18 mouse cellular contexts compared by ENCODE assay signal in genomic region chr10:98956124-98956523, GRCm38 (mm10). TPM values are rescaled to one million over a fixed set of nuclear protein-coding genes. Genes with fewer than 3 reads are reported as not detected.
DNase-seq lines count a peak whose midpoint lies in the region; ATAC-seq lines count a peak whose summit lies in the region.
"Had no signal": no experiment of that assay in that cellular context is flagged by ENCODE, and none has a peak within 500 bp of the region (broad histone marks: within the 10 kb centered on the region; RNA-seq: fewer than 3 reads in every experiment).

No protein-coding gene starts in this region.

- 93% methylated on average over 3 of the region's 3 CpGs for WGBS in hindbrain, embryonic 13.5 days
- 91% methylated on average over 3 of the region's 3 CpGs for WGBS in hindbrain, embryonic 10.5 days
- 81% methylated on average over 3 of the region's 3 CpGs for WGBS in neural tube, embryonic 13.5 days
- 84% methylated on average over 3 of the region's 3 CpGs for WGBS in neural tube, embryonic 15.5 days
- WGBS in limb, embryonic 11.5 days: 97% methylated on average over 3 of the region's 3 CpGs

- 0 out of 2 replicates have a peak, but pooled peaks have one; percentile 28 for ATAC-seq in hindbrain, embryonic 13.5 days (ENCODE audit: low FRiP score)
- ATAC-seq in neural tube, embryonic 13.5 days (ENCODE audit: low read depth): peak; percentile 28; the same call in 1 of the 2 replicates
- no peak for ATAC-seq in neural tube, embryonic 15.5 days (ENCODE audit: low FRiP score)
- ATAC-seq in limb, embryonic 11.5 days (ENCODE audit: insufficient number of reproducible peaks, low FRiP score, low TSS enrichment, low read depth): peak; percentile 51; the same call in 1 of the 2 replicates
- ATAC-seq: hindbrain, embryonic 16.5 days; inflammation-experienced regulatory T-cells, adult 6 months had no signal

- H3K36me3 ChIP-seq in hindbrain, embryonic 13.5 days: no peaks in the 10 kb centered on the region
- H3K36me3 ChIP-seq in hindbrain, embryonic 10.5 days: no peaks in the 10 kb centered on the region
- H3K36me3 ChIP-seq in neural tube, embryonic 13.5 days: no peaks in the 10 kb centered on the region
- no peaks in the 10 kb centered on the region for H3K36me3 ChIP-seq in neural tube, embryonic 15.5 days
- H3K36me3 ChIP-seq in limb, embryonic 11.5 days (ENCODE audit: control insufficient read depth, insufficient read depth, low read length): no peaks in the 10 kb centered on the region
- H3K36me3 ChIP-seq: embryonic facial prominence, embryonic 15.5 days; forebrain, embryonic 10.5 days; heart, embryonic 12.5 days had no signal

- no peak overlapping the region for H3K27ac ChIP-seq in hindbrain, embryonic 13.5 days
- no peak overlapping the region for H3K27ac ChIP-seq in hindbrain, embryonic 10.5 days
- no peak overlapping the region for H3K27ac ChIP-seq in neural tube, embryonic 13.5 days (replicated peaks)
- no peak overlapping the region for H3K27ac ChIP-seq in neural tube, embryonic 15.5 days (replicated peaks)
- no peak overlapping the region for H3K27ac ChIP-seq in limb, embryonic 11.5 days (replicated peaks; ENCODE audit: low read depth, low read length)
- H3K27ac ChIP-seq: embryonic facial prominence, embryonic 15.5 days; forebrain, embryonic 10.5 days had no signal

- no peak overlapping the region for H3K4me2 ChIP-seq in hindbrain, embryonic 13.5 days
- no peak overlapping the region for H3K4me2 ChIP-seq in neural tube, embryonic 13.5 days
- H3K4me2 ChIP-seq in neural tube, embryonic 15.5 days: no peak overlapping the region
- no peak overlapping the region for H3K4me2 ChIP-seq in limb, embryonic 11.5 days (ENCODE audit: low read depth, severe bottlenecking)
- H3K4me2 ChIP-seq: embryonic facial prominence, embryonic 15.5 days; heart, embryonic 12.5 days had no signal

- H3K4me1 ChIP-seq in hindbrain, embryonic 13.5 days (replicated peaks): peaks cover 3% of the 10 kb centered on the region
- 0 out of 2 replicates have a peak, but pooled peaks cover 4% of the 10 kb centered on the region for H3K4me1 ChIP-seq in hindbrain, embryonic 10.5 days (replicated peaks)
- peaks cover 10% of the 10 kb centered on the region; the same call in 1 of the 2 replicates for H3K4me1 ChIP-seq in neural tube, embryonic 13.5 days (replicated peaks)
- H3K4me1 ChIP-seq in neural tube, embryonic 15.5 days: peaks cover 10% of the 10 kb centered on the region; the same call in 1 of the 2 replicates
- 0 out of 2 replicates have a peak, but pooled peaks cover 2% of the 10 kb centered on the region for H3K4me1 ChIP-seq in limb, embryonic 11.5 days (ENCODE audit: control insufficient read depth, insufficient read depth, low read length)

- H3K27me3 ChIP-seq in hindbrain, embryonic 13.5 days: no peaks in the 10 kb centered on the region
- no peaks in the 10 kb centered on the region for H3K27me3 ChIP-seq in hindbrain, embryonic 10.5 days (ENCODE audit: insufficient read depth, poor library complexity, severe bottlenecking)
- H3K27me3 ChIP-seq in neural tube, embryonic 13.5 days: no peaks in the 10 kb centered on the region
- H3K27me3 ChIP-seq in neural tube, embryonic 15.5 days (replicated peaks): no peaks in the 10 kb centered on the region
- H3K27me3 ChIP-seq in limb, embryonic 11.5 days (ENCODE audit: control insufficient read depth, insufficient read depth, low read length): no peaks in the 10 kb centered on the region
- H3K27me3 ChIP-seq: embryonic facial prominence, embryonic 15.5 days; heart, embryonic 12.5 days had no signal

- H3K4me3 ChIP-seq in hindbrain, embryonic 13.5 days: no peak overlapping the region
- H3K4me3 ChIP-seq in hindbrain, embryonic 10.5 days: no peak overlapping the region
- H3K4me3 ChIP-seq in neural tube, embryonic 13.5 days: no peak overlapping the region
- H3K4me3 ChIP-seq in neural tube, embryonic 15.5 days (replicated peaks): no peak overlapping the region
- no peak overlapping the region for H3K4me3 ChIP-seq in limb, embryonic 11.5 days (ENCODE audit: low read depth, low read length)
- H3K4me3 ChIP-seq: embryonic facial prominence, embryonic 15.5 days; erythroblast, embryonic 14.5 days; forebrain, embryonic 10.5 days; heart, embryonic 12.5 days had no signal

- DNase-seq in hindbrain, embryonic 10.5 days (ENCODE audit: low spot score): no peak
- no peak for DNase-seq in limb, embryonic 11.5 days (ENCODE audit: low spot score)
- no peak for DNase-seq in cerebellum, postnatal 4 days (ENCODE audit: low spot score in 2 of 2)
- DNase-seq: adrenal gland, adult 2 months; adrenal gland, postnatal 25 days; cerebellum, adult 18-20 months; cerebellum, adult 9-11 months; cerebellum, postnatal 36 days; embryo, embryonic 11 days had no signal

- H3K9ac ChIP-seq in hindbrain, embryonic 13.5 days: no peak overlapping the region
- H3K9ac ChIP-seq in neural tube, embryonic 13.5 days: no peak overlapping the region
- no peak overlapping the region for H3K9ac ChIP-seq in neural tube, embryonic 15.5 days (replicated peaks)
- H3K9ac ChIP-seq in limb, embryonic 11.5 days (ENCODE audit: low read length): no peak overlapping the region
- H3K9ac ChIP-seq: embryonic facial prominence, embryonic 15.5 days; heart, embryonic 12.5 days had no signal

- H3K9me3 ChIP-seq in hindbrain, embryonic 13.5 days: no peaks in the 10 kb centered on the region
- H3K9me3 ChIP-seq in hindbrain, embryonic 10.5 days: no peaks in the 10 kb centered on the region
- no peaks in the 10 kb centered on the region for H3K9me3 ChIP-seq in neural tube, embryonic 13.5 days
- H3K9me3 ChIP-seq in neural tube, embryonic 15.5 days (replicated peaks): no peaks in the 10 kb centered on the region
- H3K9me3 ChIP-seq in limb, embryonic 11.5 days (ENCODE audit: control insufficient read depth, low read length): no peaks in the 10 kb centered on the region
- H3K9me3 ChIP-seq: embryonic facial prominence, embryonic 15.5 days; forebrain, embryonic 10.5 days; heart, embryonic 12.5 days had no signal

RNA-seq across cellular contexts. Expression of gene Atp2b1, which starts 41.9 kb away (rescaled TPM):
- polyA plus RNA-seq in hindbrain, embryonic 13.5 days (2015; fragmentation: Nextera tagmentation; extraction: Ambion mirVana): 254 and 255 TPM in 2 replicates
- 90.4 and 93.7 TPM in 2 replicates for polyA plus RNA-seq in hindbrain, embryonic 10.5 days (2016; fragmentation: Nextera tagmentation; extraction: Ambion mirVana)
- 269 and 285 TPM in 2 replicates for polyA plus RNA-seq in neural tube, embryonic 13.5 days (2015; fragmentation: Nextera tagmentation; extraction: Ambion mirVana)
- polyA plus RNA-seq in neural tube, embryonic 15.5 days (2015; fragmentation: Nextera tagmentation; extraction: Ambion mirVana): 372 and 398 TPM in 2 replicates
- 92.1 and 96.2 TPM in 2 replicates for polyA plus RNA-seq in limb, embryonic 11.5 days (2014; fragmentation: Nextera tagmentation; extraction: Ambion mirVana)
